Mouse (Mus musculus): ENCODE results near the gene Guk1. TPM values are rescaled to one million over a fixed set of nuclear protein-coding genes. Genes with fewer than 3 reads are reported as not detected.
A peak's percentile ranks its signal among the peaks of the same experiment; 100 is the strongest.

The Guk1 gene
- total and polyA plus RNA-seq, 3 experiments, result 97.5 to 120 (median 113) TPM

DNA sequence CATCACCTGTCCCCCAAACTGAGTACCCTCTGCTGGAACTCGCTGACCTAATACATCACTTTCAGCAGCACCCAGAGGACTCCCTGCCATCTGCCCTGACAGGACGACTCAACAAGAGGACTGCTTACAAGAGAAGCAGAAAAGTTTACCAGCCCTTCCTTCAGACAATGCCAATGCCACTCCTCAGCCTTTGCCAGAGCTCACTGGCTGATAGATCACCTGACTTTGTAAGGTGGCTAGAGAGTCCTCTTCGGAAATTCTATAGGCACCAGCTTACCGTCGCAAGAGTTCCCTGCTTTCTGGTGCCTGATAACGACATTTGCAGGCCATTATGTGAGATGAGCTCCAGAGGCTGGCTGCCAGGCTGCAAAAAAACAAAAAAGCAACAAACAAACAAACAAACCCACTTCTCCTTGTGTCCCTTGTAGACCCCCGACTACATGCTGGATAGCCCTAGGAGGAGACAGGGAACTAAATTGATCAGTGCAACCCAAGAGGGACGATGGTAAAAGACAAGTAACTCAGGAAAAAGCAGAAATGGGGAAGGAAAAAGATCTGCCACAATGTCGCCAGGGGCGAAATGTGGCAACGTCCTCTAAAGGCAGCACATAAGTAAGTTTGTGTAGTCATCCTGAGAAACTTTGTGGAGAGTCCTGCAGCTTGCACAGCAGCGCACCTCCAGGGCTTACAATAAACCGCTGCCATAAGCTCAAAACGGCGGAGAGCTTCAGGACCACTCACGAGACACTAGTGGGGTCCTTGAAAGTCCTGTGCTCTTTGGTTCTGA, 9.4 kb upstream of the Guk1 start:
- H3K27ac ChIP-seq, result peak overlapping the region; percentile 89
- H3K4me3 ChIP-seq, result peak overlapping the region; percentile 90
- H3K79me2 ChIP-seq (replicated peaks; ENCODE audit: control insufficient read depth, insufficient read depth, low read length), result peaks cover 2% of the 10 kb centered on the region; the same call in 1 of the 2 replicates
- DNase-seq, result no peak
- H3K27me3 ChIP-seq (ENCODE audit: control insufficient read depth, insufficient read depth, low read length), result no peaks in the 10 kb centered on the region
- 29% methylated on average over 16 of the region's 16 CpGs for WGBS
- no peaks in the 10 kb centered on the region for H3K4me1 ChIP-seq (ENCODE audit: control insufficient read depth, insufficient read depth, low read length)
- 0 out of 2 replicates have a peak, but pooled peaks have one; percentile 18 for TF ChIP-seq EP300 (IDR thresholded peaks at IDR 0.05; ENCODE audit: insufficient read depth, low read depth, low read length)
- TF ChIP-seq CTCF (IDR thresholded peaks at IDR 0.05), result no peak
- peak overlapping the region; percentile 69; the same call in 1 of the 2 replicates for H3K9ac ChIP-seq (ENCODE audit: low read depth, low read length)
- intact Hi-C loops (cut with DNase I), result loop anchor here (1.0 to 10.0 kb wide), 2 partner anchors 10 to 227 kb away; partner anchors contain the start of gene Trim11
- no peaks in the 10 kb centered on the region for H3K36me3 ChIP-seq (ENCODE audit: control insufficient read depth, insufficient read depth, low read length)

DNA sequence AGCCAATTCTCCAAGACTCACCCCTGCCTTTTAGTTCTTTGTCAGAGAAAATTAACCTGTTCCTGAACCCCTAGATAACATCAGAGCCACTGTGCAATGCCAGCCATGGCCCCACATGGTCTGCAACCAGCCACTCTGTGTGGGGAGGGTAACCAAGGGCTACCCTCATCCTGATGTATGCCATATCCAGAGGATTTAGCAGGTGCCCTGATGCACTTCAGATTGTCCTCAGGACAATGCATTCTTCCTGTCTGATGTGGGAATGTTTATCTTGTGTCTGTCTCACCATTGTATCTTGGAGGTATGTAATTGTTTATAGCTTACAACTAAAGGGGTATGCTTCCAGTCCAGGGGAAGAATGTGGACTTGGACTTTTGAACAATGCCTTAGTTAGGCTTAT, 4.2 kb upstream of the Guk1 start:
- Histone ChIP-seq H3K27me3 (ENCODE audit: control insufficient read depth, insufficient read depth, low read length) (no peaks in the 10 kb centered on the region), H3K4me1 (ENCODE audit: control insufficient read depth, insufficient read depth, low read length) (peaks cover 1% of the 10 kb centered on the region), H3K4me3 (no peak overlapping the region), H3K27ac (no peak overlapping the region), H3K36me3 (ENCODE audit: control insufficient read depth, insufficient read depth, low read length) (no peaks in the 10 kb centered on the region), H3K79me2 (replicated peaks; ENCODE audit: control insufficient read depth, insufficient read depth, low read length) (no peaks in the 10 kb centered on the region), H3K9ac (ENCODE audit: low read depth, low read length) (no peak overlapping the region)
- no peak for DNase-seq
- TF ChIP-seq CTCF (IDR thresholded peaks at IDR 0.05) (no peak), POLR2A (IDR thresholded peaks at IDR 0.05; ENCODE audit: insufficient read depth, low read depth, low read length) (no peak), EP300 (IDR thresholded peaks at IDR 0.05; ENCODE audit: insufficient read depth, low read depth, low read length) (no peak)
- intact Hi-C loops (cut with DNase I), result no loop called here

DNA sequence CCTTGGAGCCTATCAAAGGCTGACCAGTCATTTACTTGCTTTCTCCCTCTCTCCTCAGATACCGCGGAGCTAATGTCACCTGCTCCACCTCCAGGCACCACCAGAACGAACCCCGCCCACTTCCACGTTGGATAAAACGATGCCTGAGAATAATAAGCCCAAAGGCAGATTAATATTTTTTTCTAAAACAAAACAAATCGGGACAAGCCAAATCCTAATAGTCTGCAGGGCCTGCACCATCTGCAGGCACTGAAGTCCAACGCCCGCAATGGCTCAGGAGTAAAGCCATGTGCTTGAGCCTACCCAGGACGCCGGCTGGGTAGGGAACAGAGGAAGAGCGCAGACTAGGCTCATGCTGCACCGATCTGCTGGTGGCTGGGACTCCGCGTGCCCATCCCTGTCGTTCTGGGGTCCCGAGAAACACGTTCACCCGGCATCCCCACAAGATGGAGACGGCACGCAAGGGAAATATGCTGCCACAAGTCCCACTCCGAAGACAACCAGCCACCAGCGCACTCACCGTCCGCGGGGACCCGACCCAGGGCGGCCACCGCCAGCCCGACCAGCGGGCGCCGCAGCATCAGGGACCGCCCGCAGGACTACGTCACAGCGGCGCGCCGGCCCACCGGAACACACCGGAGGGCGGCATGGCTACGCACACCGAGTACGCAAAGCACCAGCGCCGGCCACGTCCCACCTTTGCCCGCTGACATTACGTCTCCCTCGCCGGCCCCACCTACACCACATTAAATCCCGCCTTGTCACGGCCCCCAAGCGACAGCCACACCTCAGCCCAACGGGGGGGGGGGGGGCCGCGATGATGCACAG, 567 bp downstream of the Guk1 start:
- Histone ChIP-seq H3K4me1 (ENCODE audit: control insufficient read depth, insufficient read depth, low read length) (peaks cover 5% of the 10 kb centered on the region), H3K36me3 (ENCODE audit: control insufficient read depth, insufficient read depth, low read length) (no peaks in the 10 kb centered on the region), H3K79me2 (replicated peaks; ENCODE audit: control insufficient read depth, insufficient read depth, low read length) (no peaks in the 10 kb centered on the region; the same call in 1 of the 2 replicates), H3K27me3 (ENCODE audit: control insufficient read depth, insufficient read depth, low read length) (no peaks in the 10 kb centered on the region), H3K27ac (peak overlapping the region; percentile 89), H3K4me3 (peak overlapping the region; percentile 69), H3K9ac (ENCODE audit: low read depth, low read length) (peak overlapping the region; percentile 75)
- TF ChIP-seq POLR2A (IDR thresholded peaks at IDR 0.05; ENCODE audit: insufficient read depth, low read depth, low read length), result peak; percentile 79
- TF ChIP-seq CTCF (IDR thresholded peaks at IDR 0.05), result peak; percentile 14; the same call in 1 of the 2 replicates
- no peak for TF ChIP-seq EP300 (IDR thresholded peaks at IDR 0.05; ENCODE audit: insufficient read depth, low read depth, low read length)
- peak; percentile 93 to 95 for DNase-seq
- intact Hi-C loops (cut with DNase I), result loop anchor here (1.0 to 5.0 kb wide), 3 partner anchors 11 to 36 kb away; partner anchors contain the start of genes Arf1, Iba57 and Mrpl55
- WGBS, result under 1% methylated on average over 59 of the region's 59 CpGs

DNA sequence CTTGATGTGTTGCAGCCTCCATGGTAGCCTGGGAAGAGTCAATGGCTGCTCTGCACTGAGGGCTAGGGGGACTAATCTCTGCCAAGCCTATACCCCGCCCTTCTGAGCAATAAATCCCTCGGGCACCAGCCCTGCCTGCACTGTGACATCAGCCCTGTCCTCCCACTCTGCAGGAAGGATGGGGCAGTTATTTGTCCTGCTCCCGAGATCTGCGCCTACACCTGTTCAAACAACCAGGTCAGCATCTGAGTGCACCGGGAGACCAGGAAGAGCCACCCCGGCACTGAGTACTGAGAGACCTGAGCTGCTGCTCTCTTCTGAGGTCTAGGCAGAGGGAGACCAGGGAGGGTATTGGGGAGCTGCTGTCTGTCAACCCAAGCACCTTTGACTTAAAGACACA, 4.3 kb downstream of the Guk1 start:
- Histone ChIP-seq H3K79me2 (replicated peaks; ENCODE audit: control insufficient read depth, insufficient read depth, low read length) (no peaks in the 10 kb centered on the region; the same call in 1 of the 2 replicates), H3K27me3 (ENCODE audit: control insufficient read depth, insufficient read depth, low read length) (no peaks in the 10 kb centered on the region), H3K4me1 (ENCODE audit: control insufficient read depth, insufficient read depth, low read length) (peaks cover 11% of the 10 kb centered on the region), H3K9ac (ENCODE audit: low read depth, low read length) (no peak overlapping the region), H3K36me3 (ENCODE audit: control insufficient read depth, insufficient read depth, low read length) (no peaks in the 10 kb centered on the region), H3K27ac (no peak overlapping the region), H3K4me3 (no peak overlapping the region)
- WGBS, result 67% methylated on average over 6 of the region's 6 CpGs
- TF ChIP-seq EP300 (IDR thresholded peaks at IDR 0.05; ENCODE audit: insufficient read depth, low read depth, low read length) (no peak), POLR2A (IDR thresholded peaks at IDR 0.05; ENCODE audit: insufficient read depth, low read depth, low read length) (no peak), CTCF (IDR thresholded peaks at IDR 0.05) (no peak)
- no peak for DNase-seq
- intact Hi-C loops (cut with DNase I), result loop anchor here (2.0 kb wide), 1 partner anchor 89 kb away; no protein-coding TSS in a partner anchor

DNA sequence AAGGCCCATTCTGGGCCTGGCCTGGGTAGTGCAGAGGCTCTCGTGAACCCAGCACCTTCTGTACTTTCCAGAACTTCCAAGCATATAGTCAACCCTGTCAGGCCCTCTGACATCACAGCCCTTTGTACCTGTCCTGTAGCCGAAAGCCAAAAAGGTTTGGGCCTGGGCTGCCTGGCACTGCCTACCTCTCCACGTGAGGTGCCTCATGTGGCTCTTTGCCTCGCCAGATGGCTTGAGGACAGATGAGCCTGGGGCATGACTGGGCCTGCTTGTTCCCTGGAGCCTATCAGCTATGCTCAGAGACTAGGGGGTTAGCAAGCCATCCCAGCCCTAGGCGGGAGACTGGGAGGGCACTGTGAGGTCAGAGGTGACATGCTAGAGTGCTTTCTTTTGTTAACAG, 6.5 kb downstream of the Guk1 start:
- WGBS, result 85% methylated on average over 5 of the region's 5 CpGs
- H3K4me3 ChIP-seq, result no peak overlapping the region
- no peaks in the 10 kb centered on the region for H3K27me3 ChIP-seq (ENCODE audit: control insufficient read depth, insufficient read depth, low read length)
- TF ChIP-seq EP300 (IDR thresholded peaks at IDR 0.05; ENCODE audit: insufficient read depth, low read depth, low read length) (no peak), POLR2A (IDR thresholded peaks at IDR 0.05; ENCODE audit: insufficient read depth, low read depth, low read length) (no peak), CTCF (IDR thresholded peaks at IDR 0.05) (no peak)
- DNase-seq, result no peak
- H3K36me3 ChIP-seq (ENCODE audit: control insufficient read depth, insufficient read depth, low read length), result no peaks in the 10 kb centered on the region
- intact Hi-C loops (cut with DNase I), result no loop called here
- H3K4me1 ChIP-seq (ENCODE audit: control insufficient read depth, insufficient read depth, low read length), result peaks cover 6% of the 10 kb centered on the region
- H3K27ac ChIP-seq, result no peak overlapping the region
- H3K79me2 ChIP-seq (replicated peaks; ENCODE audit: control insufficient read depth, insufficient read depth, low read length), result no peaks in the 10 kb centered on the region; the same call in 1 of the 2 replicates
- no peak overlapping the region for H3K9ac ChIP-seq (ENCODE audit: low read depth, low read length)

Data from heart, adult 2 months (tissue).